Mouse (Mus musculus) neural tube, embryonic 10.5 days (tissue): ENCODE data around the gene Cdk1.
"Not testable (repeated sequence)": the region's sequence is repeated elsewhere in the genome, so short reads cannot be mapped to it uniquely, and the experiment has no call there.

Experiments
- DNase-seq: peaks from one replicate; pipeline ENCODE4 v3.0.0-alpha.2; 2017; ENCODE audit warnings: low spot score; ENCODE audit errors: extremely low spot score

The Cdk1 gene

DNA sequence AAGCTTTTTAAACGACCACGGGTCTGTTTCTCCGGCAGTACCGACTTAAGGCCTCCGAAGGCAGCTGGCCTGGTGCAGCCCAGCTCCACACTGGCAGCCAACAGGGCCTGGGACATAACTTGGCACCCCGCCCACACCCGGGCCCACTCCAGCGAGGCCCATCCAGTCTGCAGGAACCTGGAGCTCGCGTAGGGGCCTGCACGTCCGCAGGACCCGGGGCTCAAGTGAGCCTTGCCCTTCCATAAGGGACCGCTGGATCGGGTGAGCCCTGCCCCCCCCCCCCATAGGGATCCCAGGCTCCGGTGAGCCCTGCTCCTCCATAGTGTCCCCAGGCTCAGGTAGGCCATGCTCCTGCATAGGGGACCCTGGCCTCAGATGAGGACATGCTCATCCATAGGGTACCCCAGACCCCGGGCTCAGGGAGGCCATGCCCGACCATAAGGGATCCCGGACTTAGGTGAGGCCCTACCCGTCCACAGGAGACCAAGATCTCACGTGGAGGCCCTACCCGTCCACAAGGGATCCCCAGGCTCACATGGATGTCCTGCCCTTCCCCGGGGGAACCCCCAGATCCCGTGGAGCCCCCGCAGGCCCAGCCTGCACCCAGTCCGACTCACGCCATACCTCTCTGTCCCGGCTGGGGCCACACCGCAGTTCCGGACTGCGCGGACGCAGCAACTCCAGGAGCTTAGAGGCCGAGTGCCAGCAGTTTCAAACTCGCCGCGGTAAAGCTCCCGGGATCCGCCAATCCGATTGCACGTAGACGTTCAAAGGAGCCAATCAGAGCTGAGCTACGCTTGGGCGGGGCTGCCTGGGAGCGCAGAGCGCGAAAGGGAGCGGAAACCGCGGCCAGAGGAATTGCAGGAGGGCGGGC lies at the start of gene Cdk1:
Cdk1 (minus strand) TSS at position 727 of the 874 bp plus-strand sequence.
- peak; percentile 96 for DNase-seq

- peak; percentile 43 for DNase-seq
Observed at GRCm38 (mm10) chr10:69399814-69400385, 47.2 kb upstream of the Cdk1 start.

GRCm38 (mm10) chr10:69398763-69399590 lies 46.2 kb upstream of the Cdk1 start, which contains the start of gene Ank3:
Gene Ank3, plus strand, starts transcription at chr10:69398773.
- peak; percentile 66 for DNase-seq

GRCm38 (mm10) chr10:69398197-69398762 lies 45.5 kb upstream of the Cdk1 start:
- peak; percentile 65 for DNase-seq

GRCm38 (mm10) chr10:69389511-69389910 lies 36.8 kb upstream of the Cdk1 start:
- no peak for DNase-seq

DNA sequence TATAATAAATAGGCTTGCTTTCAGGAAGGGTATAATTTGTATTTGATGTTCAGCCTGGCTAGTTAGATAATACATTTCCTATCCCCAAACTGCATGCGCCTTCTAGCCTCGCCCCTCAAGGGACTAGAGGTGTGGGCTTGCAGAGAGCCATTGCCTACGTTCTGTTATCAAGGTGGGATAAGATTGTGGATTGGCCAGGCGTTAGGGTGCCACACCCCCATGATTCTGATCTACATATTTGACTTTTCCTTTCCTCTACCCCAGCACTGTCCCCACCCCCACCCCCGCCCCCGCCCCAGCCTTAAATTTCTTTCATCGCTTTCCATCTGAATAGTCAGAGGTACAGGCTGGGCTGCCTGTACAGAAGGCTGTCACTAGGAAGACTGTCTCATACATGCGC lies 34.0 kb upstream of the Cdk1 start:
- no peak for DNase-seq

GRCm38 (mm10) chr10:69385136-69385535 lies 32.4 kb upstream of the Cdk1 start:
- no peak for DNase-seq

- DNase-seq, result no peak
Observed at GRCm38 (mm10) chr10:69384640-69385039, 31.9 kb upstream of the Cdk1 start.

DNA sequence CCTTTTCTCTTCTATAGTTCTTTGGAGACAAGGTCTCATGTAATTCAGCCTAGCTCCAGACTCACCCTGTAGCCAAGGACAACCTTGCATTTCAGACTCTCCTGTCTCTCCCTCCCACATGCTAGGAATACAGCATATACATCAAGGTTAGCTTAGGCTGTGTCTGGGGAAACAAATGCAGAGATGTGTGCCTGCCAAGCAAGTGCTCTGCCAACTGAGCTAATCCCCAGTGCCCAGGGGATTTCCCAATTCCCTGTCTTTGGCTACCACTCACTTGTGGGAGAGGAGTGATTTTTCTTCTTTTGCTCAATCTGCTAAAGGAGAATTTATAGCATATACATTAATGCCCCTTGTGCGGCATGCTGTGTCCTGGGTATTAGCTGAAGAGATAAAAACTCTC lies 30.4 kb upstream of the Cdk1 start:
- no peak for DNase-seq

DNA sequence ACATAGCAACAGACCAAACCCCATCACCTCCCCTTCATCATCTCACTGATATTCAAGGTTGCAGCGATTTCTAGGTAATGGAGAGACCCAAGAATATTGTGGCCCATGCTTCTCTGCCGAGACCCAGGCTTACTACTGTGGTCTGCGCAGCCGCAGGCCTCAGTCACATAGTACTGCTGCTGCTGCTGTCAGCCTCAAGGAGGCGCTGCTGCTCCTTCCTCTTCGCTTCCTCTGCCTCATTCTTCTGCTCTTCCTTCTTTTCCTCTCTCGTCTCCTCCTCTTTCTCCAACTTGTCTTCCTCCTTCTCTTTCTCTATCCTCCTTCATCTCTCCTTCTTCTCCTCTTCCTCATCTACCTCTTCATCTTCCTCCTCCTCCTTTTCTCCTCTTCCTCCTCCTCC lies 22.4 kb upstream of the Cdk1 start:
- DNase-seq, result no peak

GRCm38 (mm10) chr10:69373796-69374550 lies 21.2 kb upstream of the Cdk1 start:
- no peak for DNase-seq

GRCm38 (mm10) chr10:69372061-69372460 lies 19.3 kb upstream of the Cdk1 start:
- no peak for DNase-seq

- peak; percentile 69 for DNase-seq
Observed at GRCm38 (mm10) chr10:69371441-69371840, 18.7 kb upstream of the Cdk1 start.

GRCm38 (mm10) chr10:69369321-69369720 lies 16.6 kb upstream of the Cdk1 start:
- no peak for DNase-seq

- no peak for DNase-seq
Observed at GRCm38 (mm10) chr10:69366877-69367387, 14.2 kb upstream of the Cdk1 start.

DNA sequence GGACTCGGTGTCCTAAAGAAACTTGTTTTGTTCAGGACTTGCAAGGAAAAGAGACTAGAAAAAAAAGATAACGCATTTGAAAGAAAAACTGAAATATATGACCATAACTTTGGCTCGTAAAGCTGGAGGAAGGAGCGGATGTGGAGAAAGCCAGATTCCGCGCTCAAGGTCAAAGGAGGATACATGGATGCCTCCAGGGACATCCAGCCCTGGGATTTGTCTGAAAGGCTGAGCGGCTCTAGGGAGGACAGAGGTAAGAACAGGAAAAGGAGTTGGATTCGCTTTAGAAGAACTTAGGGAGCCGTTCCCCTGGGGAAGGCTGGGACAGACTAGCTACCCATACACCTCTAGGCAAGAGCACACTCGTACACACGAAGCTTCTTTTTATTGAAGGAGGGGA lies 13.5 kb upstream of the Cdk1 start:
- DNase-seq, result no peak

GRCm38 (mm10) chr10:69359666-69360065 lies 6.9 kb upstream of the Cdk1 start:
- DNase-seq, result no peak

GRCm38 (mm10) chr10:69353086-69353479 lies 345 bp upstream of the Cdk1 start:
- DNase-seq, result not testable (repeated sequence)

GRCm38 (mm10) chr10:69351842-69352211 lies 911 bp downstream of the Cdk1 start:
- no peak for DNase-seq

GRCm38 (mm10) chr10:69351071-69351841 lies 1.5 kb downstream of the Cdk1 start:
- no peak for DNase-seq
